Comparison of ENCODE assay signal across 8 mouse cellular contexts in the genomic region with DNA sequence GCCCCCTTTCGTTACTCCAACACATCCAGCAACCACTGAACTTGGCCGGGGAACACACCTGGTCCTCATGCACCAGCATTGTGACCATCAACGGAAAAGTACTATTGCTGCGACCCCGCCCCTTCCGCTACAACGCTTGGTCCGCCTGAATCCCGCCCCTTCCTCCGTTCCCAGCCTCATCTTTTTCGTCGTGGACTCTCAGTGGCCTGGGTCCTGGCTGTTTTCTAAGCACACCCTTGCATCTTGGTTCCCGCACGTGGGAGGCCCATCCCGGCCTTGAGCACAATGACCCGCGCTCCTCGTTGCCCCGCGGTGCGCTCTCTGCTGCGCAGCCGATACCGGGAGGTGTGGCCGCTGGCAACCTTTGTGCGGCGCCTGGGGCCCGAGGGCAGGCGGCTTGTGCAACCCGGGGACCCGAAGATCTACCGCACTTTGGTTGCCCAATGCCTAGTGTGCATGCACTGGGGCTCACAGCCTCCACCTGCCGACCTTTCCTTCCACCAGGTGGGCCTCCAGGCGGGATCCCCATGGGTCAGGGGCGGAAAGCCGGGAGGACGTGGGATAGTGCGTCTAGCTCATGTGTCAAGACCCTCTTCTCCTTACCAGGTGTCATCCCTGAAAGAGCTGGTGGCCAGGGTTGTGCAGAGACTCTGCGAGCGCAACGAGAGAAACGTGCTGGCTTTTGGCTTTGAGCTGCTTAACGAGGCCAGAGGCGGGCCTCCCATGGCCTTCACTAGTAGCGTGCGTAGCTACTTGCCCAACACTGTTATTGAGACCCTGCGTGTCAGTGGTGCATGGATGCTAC. TPM values are rescaled to one million over a fixed set of nuclear protein-coding genes. Genes with fewer than 3 reads are reported as not detected.
DNase-seq lines count a peak whose midpoint lies in the region; ATAC-seq and TF ChIP-seq lines count a peak whose summit lies in the region.

A gene (plus strand): TSS at position 167 of the 805 bp plus-strand sequence.

- peak within 1 kb of the TSS; percentile 62 to 63 for H3K4me3 ChIP-seq in heart, embryonic 14.5 days (ENCODE audit: control insufficient read depth in 1 of 2, insufficient read depth in 1 of 2, low read depth in 1 of 2, low read length in 2 of 2)
- peak within 1 kb of the TSS; percentile 53 for H3K4me3 ChIP-seq in kidney, postnatal 0 days (replicated peaks; ENCODE audit: low read depth, low read length)
- H3K4me3 ChIP-seq in neural tube, embryonic 15.5 days (replicated peaks): peak within 1 kb of the TSS; percentile 58
- H3K4me3 ChIP-seq in thymus, adult 2 months (ENCODE audit: control insufficient read depth, insufficient read depth, low read length): peak within 1 kb of the TSS; percentile 62

- peak; percentile 58 for TF ChIP-seq CTCF in kidney, postnatal 0 days (IDR thresholded peaks at IDR 0.05; ENCODE audit: low read depth)
- no peak for TF ChIP-seq CTCF in thymus, adult 2 months (IDR thresholded peaks at IDR 0.05; ENCODE audit: borderline replicate concordance, control insufficient read depth, extremely low read depth, insufficient read depth, low read length, poor library complexity)

- peak; percentile 25 for DNase-seq in 3T3-L1 (ENCODE audit: low read depth, low spot score)
- DNase-seq in adrenal gland, adult 18-20 months (ENCODE audit: low spot score in 2 of 2): peak; percentile 45 to 56
- DNase-seq in embryo, embryonic 11.5 days (ENCODE audit: low read depth, low spot score): peak; percentile 55
- DNase-seq in kidney, postnatal 0 days (ENCODE audit: low spot score): peak; percentile 81
- peak; percentile 57 to 61 for DNase-seq in lung, adult 18-20 months
- DNase-seq in thymus, adult 2 months: peak; percentile 76

- no peak for ATAC-seq in heart, embryonic 14.5 days (ENCODE audit: insufficient number of reproducible peaks, insufficient read depth, low FRiP score, low read depth)
- ATAC-seq in kidney, postnatal 0 days (replicated peaks; ENCODE audit: low FRiP score, low read depth): peak; percentile 85
- peak; percentile 92 for ATAC-seq in neural tube, embryonic 15.5 days (ENCODE audit: low FRiP score)

- H3K36me3 ChIP-seq in heart, embryonic 14.5 days (ENCODE audit: control insufficient read depth, insufficient read depth, low read length): peaks cover under 1% of the 10 kb centered on the region; the same call in 1 of the 2 replicates
- no peaks in the 10 kb centered on the region for H3K36me3 ChIP-seq in kidney, postnatal 0 days (ENCODE audit: insufficient read depth, low read length)
- peaks cover 6% of the 10 kb centered on the region for H3K36me3 ChIP-seq in neural tube, embryonic 15.5 days
- no peaks in the 10 kb centered on the region for H3K36me3 ChIP-seq in thymus, adult 2 months (ENCODE audit: control insufficient read depth, insufficient read depth, low read length)

- peak within 1 kb of the TSS; percentile 96 for H3K4me2 ChIP-seq in heart, embryonic 14.5 days (ENCODE audit: low read length)
- H3K4me2 ChIP-seq in kidney, postnatal 0 days (ENCODE audit: low read length): peak within 1 kb of the TSS; percentile 79
- peak within 1 kb of the TSS; percentile 97 for H3K4me2 ChIP-seq in neural tube, embryonic 15.5 days

- peaks cover 5 to 13% of the 10 kb centered on the region in 2 experiments; a peak in 3 of 4 replicates for H3K4me1 ChIP-seq in heart, embryonic 14.5 days (ENCODE audit: control insufficient read depth in 2 of 2, insufficient read depth in 2 of 2, low read length in 2 of 2)
- peaks cover 7% of the 10 kb centered on the region for H3K4me1 ChIP-seq in kidney, postnatal 0 days (replicated peaks; ENCODE audit: insufficient read depth, low read length)
- peaks cover 34% of the 10 kb centered on the region for H3K4me1 ChIP-seq in neural tube, embryonic 15.5 days
- peaks cover 14% of the 10 kb centered on the region for H3K4me1 ChIP-seq in thymus, adult 2 months (replicated peaks; ENCODE audit: control insufficient read depth, insufficient read depth, low read length)

- H3K9ac ChIP-seq in heart, embryonic 14.5 days (ENCODE audit: low read length): peak within 1 kb of the TSS; percentile 76
- peak within 1 kb of the TSS; percentile 65 for H3K9ac ChIP-seq in kidney, postnatal 0 days (ENCODE audit: low read depth, low read length)
- peak within 1 kb of the TSS; percentile 71 for H3K9ac ChIP-seq in neural tube, embryonic 15.5 days (replicated peaks)

- H3K27me3 ChIP-seq in heart, embryonic 14.5 days (ENCODE audit: control insufficient read depth, insufficient read depth, low read length): no peaks in the 10 kb centered on the region
- no peaks in the 10 kb centered on the region for H3K27me3 ChIP-seq in kidney, postnatal 0 days (ENCODE audit: insufficient read depth, low read length)
- H3K27me3 ChIP-seq in neural tube, embryonic 15.5 days (replicated peaks): no peaks in the 10 kb centered on the region
- no peaks in the 10 kb centered on the region for H3K27me3 ChIP-seq in thymus, adult 2 months (ENCODE audit: control insufficient read depth, insufficient read depth, low read length)

- no peaks in the 10 kb centered on the region for H3K9me3 ChIP-seq in heart, embryonic 14.5 days (ENCODE audit: control insufficient read depth, low read length)
- no peaks in the 10 kb centered on the region for H3K9me3 ChIP-seq in kidney, postnatal 0 days (replicated peaks; ENCODE audit: low read length)
- no peaks in the 10 kb centered on the region for H3K9me3 ChIP-seq in neural tube, embryonic 15.5 days (replicated peaks)

- WGBS in heart, embryonic 14.5 days: 10% methylated on average over 47 of the region's 47 CpGs
- 9% methylated on average over 47 of the region's 47 CpGs for WGBS in kidney, postnatal 0 days
- 10% methylated on average over 47 of the region's 47 CpGs for WGBS in neural tube, embryonic 15.5 days
- WGBS in thymus, adult 2 months: 20% methylated on average over 47 of the region's 47 CpGs

- no peak within 1 kb of the TSS for H3K27ac ChIP-seq in heart, embryonic 14.5 days (replicated peaks in 1 of 2; ENCODE audit: control insufficient read depth in 1 of 2, insufficient read depth in 1 of 2, low read depth in 2 of 2, low read length in 2 of 2)
- H3K27ac ChIP-seq in kidney, postnatal 0 days: no peak within 1 kb of the TSS
- no peak within 1 kb of the TSS for H3K27ac ChIP-seq in neural tube, embryonic 15.5 days (replicated peaks)
- H3K27ac ChIP-seq in thymus, adult 2 months (ENCODE audit: control insufficient read depth, insufficient read depth, low read length): no peak within 1 kb of the TSS

- TF ChIP-seq POLR2A in thymus, adult 2 months (IDR thresholded peaks at IDR 0.05; ENCODE audit: control insufficient read depth, extremely low read depth, insufficient read depth, low read length, poor library complexity): no peak

RNA-seq across cellular contexts. Expression of the gene that starts here (rescaled TPM):
- 1 to 10 TPM; 3.7 to 5.9 TPM for total RNA-seq in adrenal gland, adult 18-20 months (2021)
- polyA plus RNA-seq in heart, embryonic 14.5 days (2014; fragmentation: Nextera tagmentation; extraction: Ambion mirVana): 1.5 and 1.8 TPM in 2 replicates
- polyA plus RNA-seq in kidney, postnatal 0 days (2015; fragmentation: Nextera tagmentation; extraction: Ambion mirVana): 2.5 and 2.6 TPM in 2 replicates
- 5.8 and 6.6 TPM in 2 replicates for polyA plus RNA-seq in neural tube, embryonic 15.5 days (2015; fragmentation: Nextera tagmentation; extraction: Ambion mirVana)
- polyA plus RNA-seq in thymus, adult 2 months (2012; rRNA removed): 16.2 and 17.2 TPM in 2 replicates

Comparison
In these comparisons a context has a peak if more than half of its experiments do, and no peak if none do; other contexts are left out.
1. DNase-seq: peak in every context shown above with its lines; median percentile 81 in kidney, postnatal 0 days; 76 in thymus, adult 2 months; 59 in lung, adult 18-20 months; 55 in embryo, embryonic 11.5 days; 50 in adrenal gland, adult 18-20 months; 25 in 3T3-L1.